Mouse (Mus musculus) ovary, adult 10 weeks (tissue): ENCODE measurements around the gene Ucp2. TPM values are rescaled to one million over a fixed set of nuclear protein-coding genes. Genes with fewer than 3 reads are reported as not detected.

ENCODE experiments used
- polyA plus RNA-seq: library from polyadenylated mRNA; stranded (reverse); fragments of 350-450 nt; fragmentation: Illumina TruSeq; extraction: RNeasy Lipid Tissue Mini Kit (QIAGEN cat#74804); gene quantifications from one replicate; pipeline ENCODE4 v1.2.3, GENCODE M21; 2014

Gene Ucp2
- 11.1 TPM for polyA plus RNA-seq

GRCm38 (mm10) chr7:100493117-100493483 is at the start of gene Ucp2:
Ucp2 (plus strand) TSS chr7:100493337.

DNA sequence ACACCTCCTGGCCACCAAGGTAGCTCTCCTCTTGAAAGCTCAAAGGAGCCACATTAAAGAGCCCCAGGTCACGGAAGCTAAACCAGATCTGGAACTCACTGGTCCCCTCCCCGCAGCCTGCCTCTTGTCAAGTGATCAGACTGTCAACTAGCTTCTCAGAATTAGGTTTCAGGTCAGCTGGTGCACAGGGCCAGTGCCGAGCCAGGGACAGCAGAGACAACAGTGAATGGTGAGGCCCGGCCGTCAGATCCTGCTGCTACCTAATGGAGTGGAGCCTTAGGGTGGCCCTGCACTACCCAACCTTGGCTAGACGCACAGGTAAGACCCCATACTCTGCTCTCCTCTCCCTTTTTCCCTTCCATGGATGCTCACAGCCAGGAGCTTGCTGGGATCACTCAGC is 20.4 kb upstream of the Ucp2 start, which contains the start of gene Ucp3:
Ucp3 (plus strand) TSS at position 214 of the 400 bp plus-strand sequence.

GRCm38 (mm10) chr7:100514573-100514972 is 21.4 kb downstream of the Ucp2 start, which contains the start of gene Dnajb13:
Dnajb13 (minus strand) TSS chr7:100514960.

DNA sequence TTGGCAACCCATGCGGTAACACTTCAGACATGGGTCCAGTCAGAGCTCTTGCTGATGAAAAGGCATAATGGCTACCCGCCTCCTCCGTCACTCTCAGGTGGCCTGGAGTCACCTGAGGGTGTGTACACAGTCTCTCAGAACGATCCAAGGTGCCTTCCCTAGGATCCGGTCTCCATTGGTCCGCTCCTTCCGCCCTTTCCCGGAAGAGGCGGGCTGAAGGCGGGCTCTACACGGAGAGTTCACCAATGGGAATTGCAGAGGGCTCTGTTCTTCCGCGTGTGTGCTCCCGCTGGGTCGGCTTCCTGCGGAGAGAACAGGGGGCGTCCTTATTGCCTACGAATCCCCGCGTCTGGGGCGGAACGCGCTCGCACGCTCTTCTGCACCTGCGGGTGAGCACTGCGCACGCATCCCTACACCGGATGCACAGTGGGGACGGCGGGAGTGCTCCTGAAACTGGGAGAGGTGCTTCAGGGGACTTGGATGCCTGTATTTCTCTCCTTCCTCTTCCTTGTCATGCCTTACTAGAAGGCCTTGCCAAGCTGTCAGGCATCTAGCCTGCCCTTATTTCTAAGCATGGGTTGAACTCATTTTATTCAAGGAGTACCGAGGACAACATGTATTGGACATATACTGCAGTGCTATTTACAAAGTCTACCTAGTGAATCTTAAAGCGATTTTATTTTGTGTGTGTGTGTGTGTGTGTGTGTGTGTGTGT is 43.8 kb downstream of the Ucp2 start, which contains the start of gene Coa4:
Coa4 (plus strand) TSS at position 268 of the 715 bp plus-strand sequence.

Other genes with a start within 250 kb of the Ucp2 start
- gene P4ha3, start 207.8 kb upstream of the Ucp2 start, polyA plus RNA-seq: 2.5 TPM
- 38.5 TPM for gene C2cd3, start 121.1 kb upstream of the Ucp2 start, polyA plus RNA-seq
- 76.0 TPM for gene Ppme1, start 121.0 kb upstream of the Ucp2 start, polyA plus RNA-seq
- gene Ucp3, start 20.3 kb upstream of the Ucp2 start, polyA plus RNA-seq: not detected
- 17.0 TPM for gene Dnajb13, start 21.6 kb downstream of the Ucp2 start, polyA plus RNA-seq
- gene Coa4, start 43.7 kb downstream of the Ucp2 start, polyA plus RNA-seq: 8.6 TPM
- 410 TPM for gene Rab6a, start 114.1 kb downstream of the Ucp2 start, polyA plus RNA-seq
- gene Mrpl48, start 115.0 kb downstream of the Ucp2 start, polyA plus RNA-seq: 67.6 TPM
- gene Plekhb1, start 169.1 kb downstream of the Ucp2 start, polyA plus RNA-seq: 11.0 TPM
- 34.4 TPM for gene Fam168a, start 213.3 kb downstream of the Ucp2 start, polyA plus RNA-seq